Mouse (Mus musculus): ENCODE results near the gene Astn2. TPM values are rescaled to one million over a fixed set of nuclear protein-coding genes. Genes with fewer than 3 reads are reported as not detected.

Gene Astn2
- polyA plus RNA-seq, 1 experiment from 2014 or later, result 0.12 TPM

DNA sequence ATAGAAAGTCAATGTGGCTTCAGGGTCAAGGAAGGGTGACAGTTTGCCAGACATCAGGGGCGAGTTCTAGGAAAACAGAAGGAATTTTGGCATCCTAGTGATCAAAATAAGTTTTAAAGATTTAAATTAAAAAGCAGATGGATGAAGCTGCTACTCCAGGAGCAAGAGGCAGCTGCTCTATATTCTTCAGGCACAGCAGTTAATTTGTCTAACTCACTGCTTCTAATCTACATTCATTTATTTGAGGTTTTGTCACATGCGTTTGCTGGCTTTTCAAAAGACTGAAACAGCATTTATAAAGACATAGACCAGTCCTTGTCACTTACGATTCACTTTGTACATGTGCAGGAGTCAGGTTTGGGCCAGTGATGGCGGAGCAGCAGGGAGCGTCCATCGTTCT, 98.0 kb downstream of the Astn2 start:
- Histone ChIP-seq H3K4me2 (no peak overlapping the region), H3K27ac (no peak overlapping the region), H3K4me3 (no peak overlapping the region), H3K36me3 (no peaks in the 10 kb centered on the region), H3K9ac (no peak overlapping the region), H3K4me1 (no peaks in the 10 kb centered on the region), H3K9me3 (replicated peaks) (no peaks in the 10 kb centered on the region), H3K27me3 (replicated peaks) (no peaks in the 10 kb centered on the region)
- 67% methylated on average over 6 of the region's 6 CpGs for WGBS (ENCODE audit: insufficient replicate concordance)
- no peak for ATAC-seq

DNA sequence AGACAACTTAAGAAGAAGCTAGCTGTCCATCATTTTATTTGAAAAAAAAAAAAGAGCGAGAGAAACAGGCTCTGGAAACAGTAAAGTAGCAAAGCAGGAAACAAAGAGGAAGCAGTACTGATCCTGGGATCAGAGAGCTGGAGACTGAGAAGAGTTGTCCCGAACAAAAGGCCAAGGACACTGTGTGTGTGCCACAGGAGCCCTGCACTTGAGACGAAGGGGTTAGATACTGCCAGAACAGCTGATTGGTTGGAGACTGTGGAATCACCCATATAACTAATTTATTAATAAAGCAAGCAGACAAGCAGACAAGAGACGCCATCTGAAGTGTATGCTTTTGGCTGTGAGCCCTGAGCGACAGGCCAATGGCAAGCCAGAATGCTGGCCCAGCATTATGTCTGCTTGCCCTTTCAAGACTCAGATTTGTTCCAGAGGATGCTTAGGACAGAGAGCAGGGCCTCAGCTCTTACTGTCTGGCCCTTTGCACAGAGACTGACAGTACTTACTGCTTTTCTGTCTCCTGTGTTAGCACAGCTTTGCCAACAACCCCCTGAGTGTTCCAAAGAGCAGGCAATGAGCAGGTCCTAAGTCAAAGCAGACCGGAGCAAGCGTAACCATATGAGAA, 101.6 kb downstream of the Astn2 start:
- WGBS (ENCODE audit: insufficient replicate concordance), result 63% methylated on average over 7 of the region's 7 CpGs
- no peak overlapping the region for H3K27ac ChIP-seq
- no peak overlapping the region for H3K4me3 ChIP-seq
- H3K4me2 ChIP-seq, result no peak overlapping the region
- no peak overlapping the region for H3K9ac ChIP-seq
- no peak for ATAC-seq
- no peaks in the 10 kb centered on the region for H3K27me3 ChIP-seq (replicated peaks)
- no peaks in the 10 kb centered on the region for H3K4me1 ChIP-seq
- H3K36me3 ChIP-seq, result no peaks in the 10 kb centered on the region
- H3K9me3 ChIP-seq (replicated peaks), result no peaks in the 10 kb centered on the region

DNA sequence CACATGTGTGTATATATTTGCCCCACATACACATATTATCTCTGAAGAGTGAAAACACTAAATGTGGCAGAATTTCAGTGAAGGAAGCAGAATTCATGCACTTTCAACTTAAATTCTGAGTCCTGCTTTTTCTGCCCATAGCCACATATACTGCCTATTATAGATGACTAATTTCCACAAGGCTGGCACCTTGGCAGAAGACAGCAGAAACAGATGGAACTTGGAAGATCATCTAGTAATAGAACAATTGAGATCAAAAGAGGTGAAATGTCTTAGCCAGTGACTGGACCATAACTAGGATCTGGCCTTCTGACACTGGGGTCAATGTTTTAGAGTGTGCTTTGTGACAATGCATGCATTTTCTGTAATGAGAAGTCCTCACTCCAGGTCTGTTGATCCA, 119.4 kb downstream of the Astn2 start:
- Histone ChIP-seq H3K36me3 (no peaks in the 10 kb centered on the region), H3K27me3 (replicated peaks) (no peaks in the 10 kb centered on the region), H3K9ac (no peak overlapping the region), H3K4me1 (no peaks in the 10 kb centered on the region), H3K27ac (no peak overlapping the region), H3K4me3 (no peak overlapping the region), H3K4me2 (no peak overlapping the region), H3K9me3 (replicated peaks) (no peaks in the 10 kb centered on the region)
- ATAC-seq, result no peak

DNA sequence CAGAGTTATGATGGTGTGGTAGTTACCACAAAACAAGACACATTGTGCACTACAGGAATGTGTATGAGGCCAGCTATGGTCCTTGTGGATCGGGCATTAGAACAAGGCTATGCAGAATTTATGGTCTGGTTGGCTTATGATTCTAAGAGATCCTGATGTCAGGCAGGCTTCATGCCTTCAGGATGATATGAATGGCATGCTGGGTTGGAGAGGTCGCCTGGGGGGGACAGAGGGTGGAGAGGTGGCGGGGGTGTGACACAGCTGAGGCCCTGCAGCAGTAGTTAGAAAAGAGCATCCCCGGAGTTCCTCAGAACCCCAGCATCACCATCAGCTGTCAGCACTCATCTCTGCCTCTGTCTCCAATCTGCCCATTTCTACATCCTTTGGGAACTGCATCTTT, 128.3 kb downstream of the Astn2 start:
- no peaks in the 10 kb centered on the region for H3K27me3 ChIP-seq (replicated peaks)
- no peak overlapping the region for H3K4me2 ChIP-seq
- no peak overlapping the region for H3K9ac ChIP-seq
- no peaks in the 10 kb centered on the region for H3K4me1 ChIP-seq
- 56% methylated on average over 4 of the region's 4 CpGs for WGBS (ENCODE audit: insufficient replicate concordance)
- H3K9me3 ChIP-seq (replicated peaks), result no peaks in the 10 kb centered on the region
- no peak overlapping the region for H3K4me3 ChIP-seq
- no peak for ATAC-seq
- H3K36me3 ChIP-seq, result no peaks in the 10 kb centered on the region
- no peak overlapping the region for H3K27ac ChIP-seq

DNA sequence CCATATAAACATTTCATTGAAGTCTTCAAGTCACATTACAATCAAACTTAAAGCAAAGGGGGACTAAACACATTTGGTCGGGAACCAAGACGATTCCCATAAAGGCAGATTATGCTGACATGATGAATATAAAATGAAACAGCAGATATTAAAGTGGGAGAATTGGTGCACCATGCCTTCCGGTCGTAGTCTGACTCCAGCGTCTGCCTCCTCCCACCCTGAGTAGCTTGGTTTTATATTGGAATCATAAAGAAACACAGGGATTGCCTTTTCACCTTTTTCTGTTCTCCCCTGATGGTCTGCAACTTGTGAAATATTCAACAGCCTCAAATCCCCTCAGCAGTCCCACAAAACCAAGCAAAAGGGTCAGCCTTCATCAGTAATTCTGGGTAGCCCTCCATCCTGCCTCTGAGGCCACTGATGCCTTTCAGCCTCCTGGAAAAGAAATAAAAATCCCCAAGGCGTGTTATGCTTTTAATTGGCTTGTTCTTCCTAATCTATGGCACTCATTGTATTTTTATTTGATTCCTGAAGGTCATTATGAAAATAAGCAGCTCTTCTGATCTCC, 132.8 kb downstream of the Astn2 start:
- no peaks in the 10 kb centered on the region for H3K36me3 ChIP-seq
- H3K27me3 ChIP-seq (replicated peaks), result no peaks in the 10 kb centered on the region
- H3K4me1 ChIP-seq, result no peaks in the 10 kb centered on the region
- 68% methylated on average over 6 of the region's 6 CpGs for WGBS (ENCODE audit: insufficient replicate concordance)
- no peak overlapping the region for H3K4me3 ChIP-seq
- no peak overlapping the region for H3K27ac ChIP-seq
- no peak for ATAC-seq
- no peak overlapping the region for H3K9ac ChIP-seq
- H3K9me3 ChIP-seq (replicated peaks), result no peaks in the 10 kb centered on the region
- no peak overlapping the region for H3K4me2 ChIP-seq

DNA sequence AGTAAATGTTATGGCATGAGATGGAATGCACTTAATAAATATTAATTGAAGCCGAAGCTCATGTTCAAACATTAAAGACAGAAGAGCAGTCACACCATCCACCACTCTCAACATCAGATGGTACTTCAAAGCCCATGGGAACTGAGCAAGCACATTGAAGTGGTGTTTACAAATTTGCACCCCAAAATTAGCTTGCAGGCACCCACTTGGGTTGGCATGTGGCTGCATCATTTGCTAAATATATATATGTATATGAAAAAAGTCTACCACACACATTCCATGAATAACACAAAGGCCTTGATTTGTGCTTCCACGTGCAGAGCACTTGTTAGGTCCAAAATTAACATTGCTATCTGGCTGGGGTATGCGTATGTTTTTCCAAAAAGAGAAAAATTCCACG, 140.4 kb downstream of the Astn2 start:
- H3K9ac ChIP-seq, result no peak overlapping the region
- no peaks in the 10 kb centered on the region for H3K27me3 ChIP-seq (replicated peaks)
- 61% methylated on average over 4 of the region's 4 CpGs for WGBS (ENCODE audit: insufficient replicate concordance)
- no peak for ATAC-seq
- no peak overlapping the region for H3K4me2 ChIP-seq
- H3K36me3 ChIP-seq, result no peaks in the 10 kb centered on the region
- no peak overlapping the region for H3K27ac ChIP-seq
- no peaks in the 10 kb centered on the region for H3K4me1 ChIP-seq
- no peak overlapping the region for H3K4me3 ChIP-seq
- H3K9me3 ChIP-seq (replicated peaks), result no peaks in the 10 kb centered on the region

DNA sequence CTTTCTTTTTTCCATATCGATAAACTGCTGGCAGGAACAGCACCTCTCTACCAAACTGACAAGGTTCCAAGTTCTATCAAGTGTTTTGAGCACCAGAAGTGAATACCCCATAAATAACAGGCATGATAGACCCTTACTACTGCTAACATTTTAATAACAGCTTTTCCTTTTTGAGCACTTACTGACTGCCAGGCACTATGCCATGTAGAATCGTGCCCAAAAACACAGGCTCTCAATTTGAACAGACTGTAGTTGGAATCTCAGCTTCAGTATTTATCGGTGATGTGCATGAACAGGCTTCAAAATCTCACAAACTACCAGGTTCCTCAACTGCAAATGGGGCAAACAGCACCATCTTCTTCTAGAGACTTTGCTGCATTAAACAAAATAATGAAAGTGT, 143.1 kb downstream of the Astn2 start:
- Histone ChIP-seq H3K9ac (no peak overlapping the region), H3K4me3 (no peak overlapping the region), H3K36me3 (no peaks in the 10 kb centered on the region), H3K27ac (no peak overlapping the region), H3K4me2 (no peak overlapping the region), H3K4me1 (no peaks in the 10 kb centered on the region), H3K9me3 (replicated peaks) (no peaks in the 10 kb centered on the region), H3K27me3 (replicated peaks) (no peaks in the 10 kb centered on the region)
- ATAC-seq, result no peak
- 71% methylated on average over 3 of the region's 3 CpGs for WGBS (ENCODE audit: insufficient replicate concordance)

DNA sequence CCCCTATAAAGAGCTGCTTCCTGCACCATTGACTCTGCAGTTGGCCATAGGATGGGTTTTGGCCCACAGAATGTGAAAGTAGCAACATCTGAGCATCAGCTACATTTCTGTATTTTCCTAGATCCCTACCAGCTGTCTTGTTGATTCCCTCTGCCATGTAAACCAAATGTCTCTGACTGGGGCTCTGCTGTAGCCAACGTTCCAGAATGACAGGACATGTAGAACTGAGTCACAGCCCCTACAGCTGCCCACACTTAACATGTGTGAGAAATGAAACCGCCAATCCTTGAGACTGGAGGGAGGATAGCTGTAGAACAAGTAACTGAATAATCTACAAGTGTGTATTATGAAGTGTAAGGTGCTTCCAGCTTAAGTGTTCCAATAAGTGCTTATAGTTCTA, 145.5 kb downstream of the Astn2 start:
- WGBS (ENCODE audit: insufficient replicate concordance), result 64% methylated on average over 2 of the region's 2 CpGs
- H3K4me2 ChIP-seq, result no peak overlapping the region
- no peaks in the 10 kb centered on the region for H3K9me3 ChIP-seq (replicated peaks)
- H3K4me3 ChIP-seq, result no peak overlapping the region
- no peak overlapping the region for H3K9ac ChIP-seq
- H3K36me3 ChIP-seq, result no peaks in the 10 kb centered on the region
- H3K27ac ChIP-seq, result no peak overlapping the region
- no peak for ATAC-seq
- no peaks in the 10 kb centered on the region for H3K4me1 ChIP-seq
- H3K27me3 ChIP-seq (replicated peaks), result no peaks in the 10 kb centered on the region

DNA sequence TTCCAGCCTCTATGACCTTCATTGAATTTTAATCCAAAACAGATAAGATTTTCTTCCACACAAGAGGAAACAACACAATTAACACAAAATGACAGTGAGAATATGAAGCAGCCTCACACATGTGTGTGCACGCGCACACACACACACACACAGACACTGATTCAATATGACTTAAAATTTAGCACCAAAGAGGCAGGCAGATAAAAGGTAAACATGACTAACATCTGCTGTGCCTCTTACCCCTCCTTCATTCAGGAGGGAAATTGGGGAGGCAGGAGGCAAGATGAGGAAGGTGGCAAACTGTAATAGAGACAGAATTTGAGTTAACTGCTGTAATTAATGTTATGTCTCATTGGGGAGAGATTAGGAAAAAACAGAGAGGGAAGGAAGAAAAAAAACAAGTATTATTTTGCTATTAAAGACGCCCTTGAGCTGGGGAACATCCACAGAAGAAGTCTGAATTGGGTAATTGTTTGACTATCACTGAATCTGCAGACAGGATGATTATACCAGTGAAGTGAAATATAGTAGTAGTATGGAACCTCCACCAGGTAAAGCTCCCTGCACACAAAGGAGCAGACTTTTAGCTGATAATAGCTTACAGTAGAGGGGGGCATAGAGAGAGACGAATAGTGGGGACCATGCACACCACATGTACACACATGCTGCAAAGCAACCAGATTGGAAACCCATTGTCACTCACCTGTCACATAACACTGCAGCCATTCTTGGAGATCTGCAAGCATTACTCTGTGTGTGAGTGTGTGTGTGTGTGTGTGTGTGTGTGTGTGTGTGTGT, 149.5 kb downstream of the Astn2 start:
- no peaks in the 10 kb centered on the region for H3K9me3 ChIP-seq (replicated peaks)
- no peak overlapping the region for H3K9ac ChIP-seq
- no peaks in the 10 kb centered on the region for H3K27me3 ChIP-seq (replicated peaks)
- no peaks in the 10 kb centered on the region for H3K36me3 ChIP-seq
- no peak overlapping the region for H3K27ac ChIP-seq
- ATAC-seq, result no peak
- no peaks in the 10 kb centered on the region for H3K4me1 ChIP-seq
- no peak overlapping the region for H3K4me2 ChIP-seq
- no peak overlapping the region for H3K4me3 ChIP-seq
- 73% methylated on average over 4 of the region's 4 CpGs for WGBS (ENCODE audit: insufficient replicate concordance)

DNA sequence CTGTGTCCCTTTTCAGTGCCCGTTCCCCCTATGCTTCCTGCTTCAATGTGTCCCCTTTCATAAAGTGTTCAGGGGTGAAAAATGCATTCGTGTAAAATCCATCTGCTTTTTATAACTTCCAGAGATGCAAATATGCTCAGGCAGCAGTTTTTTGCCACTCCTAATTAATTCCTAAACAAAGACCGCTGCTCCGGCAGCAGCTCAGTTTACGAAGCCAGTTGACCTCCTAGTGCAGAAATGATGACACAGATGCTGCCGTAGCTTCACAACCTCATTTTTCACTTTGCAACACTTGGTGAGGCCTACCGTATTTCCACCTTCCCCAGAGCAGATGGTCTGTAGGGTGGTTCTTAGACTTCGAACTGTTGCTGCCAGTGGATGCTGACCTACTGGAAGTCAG, 155.9 kb downstream of the Astn2 start:
- 69% methylated on average over 8 of the region's 8 CpGs for WGBS (ENCODE audit: insufficient replicate concordance)
- Histone ChIP-seq H3K36me3 (no peaks in the 10 kb centered on the region), H3K4me3 (no peak overlapping the region), H3K4me1 (no peaks in the 10 kb centered on the region), H3K27me3 (replicated peaks) (no peaks in the 10 kb centered on the region), H3K4me2 (no peak overlapping the region), H3K9me3 (replicated peaks) (no peaks in the 10 kb centered on the region), H3K9ac (no peak overlapping the region), H3K27ac (no peak overlapping the region)
- ATAC-seq, result no peak

DNA sequence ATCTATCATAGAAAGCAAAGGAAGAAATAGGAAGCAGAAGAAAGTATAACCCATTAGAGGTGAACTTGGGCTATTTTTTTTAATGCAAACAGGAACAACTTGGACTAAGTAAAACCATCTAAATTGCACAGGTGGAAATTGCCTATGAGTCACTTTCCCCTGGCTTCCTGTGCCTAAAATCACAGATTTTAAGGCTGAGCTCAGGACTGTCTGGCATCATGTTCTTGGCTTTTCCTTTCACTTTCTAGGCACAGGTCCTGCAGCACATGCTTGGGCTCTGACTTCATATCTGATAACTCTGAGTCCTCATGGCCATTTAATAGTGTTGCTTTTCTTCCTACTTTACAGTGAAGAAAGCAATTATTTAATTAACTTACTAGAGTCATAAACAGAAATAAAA, 161.7 kb downstream of the Astn2 start:
- Histone ChIP-seq H3K27ac (no peak overlapping the region), H3K9ac (no peak overlapping the region), H3K27me3 (replicated peaks) (no peaks in the 10 kb centered on the region), H3K4me3 (no peak overlapping the region), H3K4me1 (no peaks in the 10 kb centered on the region), H3K9me3 (replicated peaks) (no peaks in the 10 kb centered on the region), H3K36me3 (no peaks in the 10 kb centered on the region), H3K4me2 (no peak overlapping the region)
- no peak for ATAC-seq

DNA sequence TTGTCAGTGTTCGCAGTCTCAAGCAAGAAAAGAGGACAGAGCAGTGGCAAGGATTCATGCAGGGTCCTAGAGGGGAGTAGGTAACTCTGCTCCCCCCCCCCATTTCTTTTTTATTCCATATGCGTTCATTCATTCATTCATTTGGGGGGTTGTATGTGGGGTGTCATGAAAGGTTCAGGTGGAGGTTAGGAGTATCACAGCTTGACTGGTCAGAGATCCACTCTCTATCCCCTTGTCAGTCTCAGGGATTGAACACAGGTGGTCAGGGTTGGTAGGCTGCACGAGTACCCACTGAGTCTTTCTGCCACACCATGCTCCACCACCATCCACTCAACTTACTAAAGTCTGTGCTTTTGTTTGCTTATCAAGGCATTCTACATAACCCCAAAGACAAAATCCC, 171.6 kb downstream of the Astn2 start:
- Histone ChIP-seq H3K4me3 (no peak overlapping the region), H3K9me3 (replicated peaks) (no peaks in the 10 kb centered on the region), H3K36me3 (no peaks in the 10 kb centered on the region), H3K27me3 (replicated peaks) (no peaks in the 10 kb centered on the region), H3K4me2 (no peak overlapping the region), H3K9ac (no peak overlapping the region), H3K27ac (no peak overlapping the region), H3K4me1 (no peaks in the 10 kb centered on the region)
- no peak for ATAC-seq
- 63% methylated on average over 3 of the region's 3 CpGs for WGBS (ENCODE audit: insufficient replicate concordance)

DNA sequence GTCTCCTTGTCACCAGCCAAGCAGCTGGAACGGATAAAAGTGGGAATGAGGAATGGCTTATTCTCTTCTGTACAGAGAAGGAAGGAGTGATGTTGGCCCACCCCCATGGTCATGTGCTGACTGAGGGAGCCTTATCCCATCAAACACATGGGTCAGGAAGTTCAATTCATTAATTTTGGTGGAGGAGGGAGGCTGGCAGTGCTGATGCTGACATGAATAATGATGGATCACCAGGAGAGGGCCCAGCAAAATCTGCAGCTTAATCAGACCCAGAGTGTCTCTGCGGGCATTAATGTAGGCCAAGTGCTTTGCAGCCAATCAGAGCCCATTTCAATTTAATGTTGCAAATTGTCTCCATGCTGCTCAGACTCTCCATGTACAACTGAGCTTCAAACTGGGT, 172.1 kb downstream of the Astn2 start:
- no peak for ATAC-seq
- no peak overlapping the region for H3K9ac ChIP-seq

More for the DNA sequence above, 172.1 kb downstream of the Astn2 start:
- Histone ChIP-seq H3K27ac (no peak overlapping the region), H3K4me1 (no peaks in the 10 kb centered on the region), H3K27me3 (replicated peaks) (no peaks in the 10 kb centered on the region), H3K4me3 (no peak overlapping the region), H3K9me3 (replicated peaks) (no peaks in the 10 kb centered on the region), H3K4me2 (no peak overlapping the region), H3K36me3 (no peaks in the 10 kb centered on the region)
- 60% methylated on average over 2 of the region's 2 CpGs for WGBS (ENCODE audit: insufficient replicate concordance)

Data from liver, embryonic 12.5 days (tissue).